Mouse (Mus musculus) adrenal gland, adult (tissue): ENCODE results near the gene Kank4.
"Not testable (repeated sequence)": the region's sequence is repeated elsewhere in the genome, so short reads cannot be mapped to it uniquely, and the experiment has no call there.

Experiments used
- DNase-seq, 2 experiments: peaks; one replicate each; pipeline ENCODE4 v3.0.0; 2022 to 2023; ENCODE audit warnings: low spot score in 1 of 2; ENCODE audit not compliant: inconsistent age in 2 of 2

Gene Kank4

DNA sequence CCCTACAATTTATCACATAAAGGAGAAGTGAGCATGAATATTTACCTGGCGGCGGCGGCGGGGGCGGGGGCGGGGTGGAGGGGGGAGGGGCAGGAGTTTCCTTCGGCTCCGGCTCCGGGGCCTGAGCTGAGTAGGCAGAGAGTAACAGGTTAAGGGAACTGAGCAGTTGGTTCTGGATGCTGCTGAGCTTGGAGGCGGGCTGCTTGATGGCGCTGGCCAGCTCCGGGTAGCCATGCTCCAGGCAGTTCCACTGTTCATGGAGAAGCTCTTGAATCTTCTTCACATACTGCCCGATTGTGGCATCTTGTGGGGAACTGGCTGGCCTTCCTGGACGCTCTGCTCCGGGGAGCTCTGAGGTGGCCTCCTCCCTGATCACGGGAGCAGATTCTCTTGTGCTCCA, 39.1 kb downstream of the Kank4 start:
- no peak for DNase-seq

DNA sequence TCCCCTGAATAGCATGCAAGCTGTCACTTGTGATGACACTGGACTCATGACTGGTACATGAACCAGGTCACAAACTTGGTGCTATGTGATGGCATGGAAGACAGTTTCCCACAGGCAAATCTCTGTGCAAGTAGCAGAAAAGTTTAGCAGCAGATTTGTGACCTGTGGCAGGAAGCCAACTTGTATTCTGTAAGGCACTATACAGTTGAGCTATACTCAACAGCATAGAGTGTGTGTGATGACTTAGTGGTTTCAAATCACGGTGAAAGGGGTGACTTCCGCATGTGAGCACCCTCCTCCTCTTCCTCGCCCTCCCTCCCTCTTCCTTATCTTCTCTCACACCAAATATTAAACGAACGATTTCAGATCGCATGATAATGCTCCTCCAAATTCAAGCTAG, 39.9 kb downstream of the Kank4 start:
- no peak for DNase-seq

DNA sequence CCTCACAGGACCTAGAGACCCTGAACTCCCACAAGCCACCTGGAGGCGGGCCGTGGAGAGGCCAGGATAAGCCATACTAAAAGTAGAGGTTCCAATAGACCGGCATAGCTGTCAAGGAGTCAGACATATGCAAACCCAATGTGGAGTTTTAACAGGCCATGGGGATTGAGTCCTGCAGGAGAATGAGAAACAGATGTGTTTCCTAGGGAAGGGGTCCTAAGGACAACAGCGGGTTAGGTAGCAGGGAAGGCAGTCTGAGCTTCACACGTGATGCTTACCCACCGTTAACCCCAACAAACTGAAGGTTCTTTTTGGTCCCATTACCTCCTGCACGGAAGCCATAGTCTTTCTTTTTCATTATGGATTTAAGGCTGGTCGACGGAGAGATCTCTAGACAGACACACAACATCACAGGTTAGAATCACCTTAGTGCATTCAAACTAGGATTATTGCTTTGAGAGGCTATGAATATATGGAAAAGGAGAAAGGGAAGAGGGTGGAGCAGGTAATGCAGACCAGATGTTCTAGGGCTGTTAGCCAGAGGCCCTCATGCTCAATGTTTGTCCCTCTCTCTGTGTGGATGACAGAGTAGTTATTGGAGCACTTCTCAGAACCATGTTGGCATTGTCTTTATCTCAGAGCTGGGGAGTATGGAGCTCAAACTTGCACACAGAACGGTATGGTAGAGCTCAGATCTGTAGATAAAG, 40.5 kb downstream of the Kank4 start:
- no peak for DNase-seq

DNA sequence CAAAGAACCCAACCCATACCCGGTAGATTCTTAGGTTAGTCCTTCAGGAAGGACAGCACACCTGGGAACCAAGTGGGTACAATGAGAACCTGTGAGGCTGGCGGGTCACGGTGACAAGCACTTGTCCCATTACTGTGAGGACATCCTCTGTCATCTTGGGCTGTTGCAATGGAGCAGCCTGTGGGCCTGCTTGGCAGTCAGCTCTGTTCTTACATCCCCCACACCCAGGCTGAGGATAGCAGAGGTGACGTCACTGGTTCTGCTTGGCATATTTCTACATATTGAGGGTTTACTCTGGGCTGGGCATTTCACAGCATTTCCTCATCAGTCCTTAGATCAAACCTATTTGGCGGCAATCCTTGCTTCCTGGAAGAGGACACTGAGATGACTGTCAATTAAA, 43.6 kb downstream of the Kank4 start:
- no peak for DNase-seq

DNA sequence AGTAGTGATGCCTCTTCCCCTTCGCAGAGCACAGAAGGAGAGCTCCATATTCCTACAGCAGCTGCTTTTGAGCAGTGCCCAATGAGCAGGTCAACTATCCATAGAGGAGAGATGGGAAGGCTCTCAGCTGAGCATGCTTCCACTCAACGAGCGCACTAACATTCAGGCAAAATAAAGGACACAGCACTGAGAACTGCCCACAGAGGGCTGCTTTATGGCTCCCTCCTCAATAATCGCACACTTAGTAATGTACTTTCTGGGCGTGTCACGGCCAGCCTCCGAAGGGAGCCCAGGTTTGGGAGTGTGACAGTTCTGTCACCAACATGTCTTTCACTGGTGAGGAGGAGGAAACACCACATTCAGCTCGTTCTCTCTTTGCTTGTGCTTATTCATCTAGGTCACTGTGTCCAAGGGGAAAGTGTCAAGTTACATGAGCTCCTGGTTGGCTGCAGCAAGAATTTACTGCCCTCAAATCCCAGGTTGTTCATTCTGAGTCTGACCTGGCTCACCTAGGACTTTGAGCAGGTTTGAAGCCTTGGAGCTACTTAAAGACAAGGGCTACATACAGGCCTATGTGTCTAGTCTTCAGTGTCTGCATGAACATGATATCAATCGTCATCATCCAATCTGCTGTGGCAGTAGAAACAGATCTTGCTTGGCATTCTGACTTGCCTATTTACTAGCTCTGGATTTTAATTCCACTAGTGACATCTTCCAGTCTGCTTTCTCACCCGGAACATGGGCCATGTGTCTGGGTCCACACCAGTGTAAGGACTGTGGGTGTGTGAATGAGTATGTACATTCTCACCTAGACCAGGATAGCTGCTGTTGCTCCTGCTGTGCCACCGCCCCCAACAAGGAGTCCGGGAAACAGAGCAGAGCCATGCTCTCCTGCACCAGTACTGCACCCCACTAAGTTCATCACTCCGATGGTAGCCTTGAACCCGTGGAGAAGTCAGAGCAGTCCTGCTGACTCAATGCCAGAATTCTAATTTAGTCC, 49.9 kb downstream of the Kank4 start:
- no peak for DNase-seq

DNA sequence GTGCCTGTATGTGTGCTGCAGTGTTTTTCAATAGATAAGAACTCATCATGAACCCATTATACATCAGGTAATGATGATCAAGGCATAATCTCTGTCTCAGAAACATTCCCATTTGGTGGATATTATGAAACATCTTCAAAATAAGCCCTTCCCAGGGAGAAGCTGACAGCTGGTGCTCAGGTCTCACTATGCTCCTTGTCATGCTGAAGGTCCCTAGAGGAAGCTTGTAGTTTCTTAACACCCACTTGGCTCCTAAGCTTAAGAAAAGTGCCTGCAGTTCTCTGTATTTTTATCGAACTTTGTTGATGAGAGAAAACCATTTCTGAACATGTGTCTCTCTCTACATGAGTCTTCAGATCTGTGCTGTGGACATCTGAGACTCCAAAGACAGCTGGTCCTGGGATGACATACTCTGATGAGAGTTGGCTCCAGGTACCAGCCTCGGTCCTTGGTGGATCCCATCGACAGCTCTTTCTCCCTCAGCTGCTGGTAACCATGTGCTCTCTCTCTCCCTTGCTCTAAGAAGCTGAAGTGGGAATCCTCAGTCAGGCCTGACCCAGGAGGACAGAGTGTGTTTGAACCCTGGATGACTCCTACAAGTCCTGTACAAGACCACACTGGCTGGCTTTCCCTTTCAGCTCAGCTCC, 58.3 kb downstream of the Kank4 start:
- no peak for DNase-seq

DNA sequence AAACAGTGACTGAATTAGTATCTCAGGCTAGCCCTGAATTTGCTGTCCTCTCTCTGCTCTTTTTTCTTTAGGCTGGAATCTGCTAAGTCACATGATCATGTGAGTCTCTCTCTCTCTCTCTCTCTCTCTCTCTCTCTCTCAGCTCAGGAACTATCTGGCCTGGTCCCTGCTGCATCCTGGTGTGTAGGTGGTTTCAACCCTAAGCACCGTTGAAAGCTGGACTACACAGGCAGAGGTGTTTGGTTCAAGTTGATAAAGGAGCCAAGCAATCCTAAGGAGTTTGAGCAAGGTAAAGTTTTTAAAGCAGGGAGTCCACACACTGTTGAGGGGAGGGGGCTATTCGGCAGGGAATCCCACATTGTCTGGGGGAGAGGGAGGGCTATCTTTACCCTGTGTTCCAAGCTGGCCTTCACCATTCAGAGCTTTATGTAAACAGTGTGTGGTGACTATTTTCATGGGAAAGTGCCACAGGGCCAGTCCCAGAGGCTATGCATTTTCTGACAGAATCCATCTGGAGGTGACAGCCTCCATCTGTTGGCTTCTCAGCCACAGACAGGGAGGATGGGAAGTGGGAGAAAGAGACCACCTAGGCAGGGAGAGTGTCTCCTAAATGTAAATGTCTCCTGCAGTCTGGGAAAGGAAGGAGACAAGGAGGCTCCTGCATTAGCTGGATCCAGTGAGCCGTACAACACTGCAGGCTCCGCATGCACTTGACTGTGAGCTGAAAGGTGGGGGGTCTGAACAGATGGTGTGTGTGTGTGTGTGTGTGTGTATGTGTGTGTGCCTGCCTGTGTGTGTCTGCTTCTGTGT, 59.1 kb downstream of the Kank4 start:
- DNase-seq, result no peak

DNA sequence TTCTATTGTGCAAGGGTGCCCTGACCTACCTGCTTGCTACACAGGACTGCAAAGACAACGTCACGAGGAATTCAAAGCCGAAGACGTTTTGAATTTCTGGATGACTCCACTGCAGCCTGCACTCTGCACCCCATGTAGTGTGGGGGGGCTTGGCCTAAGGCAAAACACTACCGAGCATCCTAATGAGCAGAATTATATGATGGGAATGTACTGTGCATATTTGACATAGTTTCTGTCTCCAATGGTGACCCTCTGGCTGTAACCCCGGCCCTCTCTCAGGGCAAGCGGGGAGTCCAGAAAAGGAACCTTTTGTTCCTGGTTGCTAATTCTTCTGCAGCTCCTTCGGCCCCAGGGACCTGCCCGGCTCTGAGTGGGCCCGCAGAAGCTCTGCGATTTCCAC, 61.2 kb downstream of the Kank4 start:
- no peak for DNase-seq

DNA sequence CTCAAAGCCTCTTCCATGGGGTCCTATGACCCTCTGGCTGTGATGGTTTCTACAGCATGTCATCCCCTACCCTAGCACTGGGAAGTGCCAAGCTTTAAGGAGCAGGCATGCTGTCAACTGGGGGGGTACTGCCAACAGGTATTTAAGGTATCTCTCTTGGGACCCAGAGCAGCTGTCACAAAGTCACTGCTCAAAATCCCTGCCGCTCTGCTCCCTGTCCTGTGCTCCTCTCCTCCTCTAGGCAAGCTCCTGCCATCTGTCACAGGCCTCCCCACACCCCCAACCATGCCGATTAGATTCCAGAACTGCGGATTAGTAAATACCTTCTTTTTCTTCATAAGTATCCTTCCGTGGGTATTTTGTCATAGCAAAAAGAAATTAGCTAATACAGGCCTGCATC, 62.9 kb downstream of the Kank4 start:
- DNase-seq, result no peak

DNA sequence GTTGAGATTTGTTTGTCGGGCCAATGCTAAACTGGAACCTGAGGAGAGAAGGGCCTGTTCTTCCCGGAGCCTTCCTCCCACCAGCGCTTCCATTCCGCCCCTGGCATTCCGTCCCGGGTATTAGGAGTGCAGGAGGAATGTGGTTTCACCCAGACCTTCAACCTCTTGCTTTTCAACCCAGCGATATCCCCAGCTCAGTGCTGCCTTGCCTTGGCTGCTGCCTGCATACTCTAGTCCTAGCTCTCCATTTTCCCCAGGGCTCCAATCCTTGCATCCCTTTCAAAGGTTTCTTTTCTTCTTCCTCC, 73.5 kb downstream of the Kank4 start:
- no peak for DNase-seq

DNA sequence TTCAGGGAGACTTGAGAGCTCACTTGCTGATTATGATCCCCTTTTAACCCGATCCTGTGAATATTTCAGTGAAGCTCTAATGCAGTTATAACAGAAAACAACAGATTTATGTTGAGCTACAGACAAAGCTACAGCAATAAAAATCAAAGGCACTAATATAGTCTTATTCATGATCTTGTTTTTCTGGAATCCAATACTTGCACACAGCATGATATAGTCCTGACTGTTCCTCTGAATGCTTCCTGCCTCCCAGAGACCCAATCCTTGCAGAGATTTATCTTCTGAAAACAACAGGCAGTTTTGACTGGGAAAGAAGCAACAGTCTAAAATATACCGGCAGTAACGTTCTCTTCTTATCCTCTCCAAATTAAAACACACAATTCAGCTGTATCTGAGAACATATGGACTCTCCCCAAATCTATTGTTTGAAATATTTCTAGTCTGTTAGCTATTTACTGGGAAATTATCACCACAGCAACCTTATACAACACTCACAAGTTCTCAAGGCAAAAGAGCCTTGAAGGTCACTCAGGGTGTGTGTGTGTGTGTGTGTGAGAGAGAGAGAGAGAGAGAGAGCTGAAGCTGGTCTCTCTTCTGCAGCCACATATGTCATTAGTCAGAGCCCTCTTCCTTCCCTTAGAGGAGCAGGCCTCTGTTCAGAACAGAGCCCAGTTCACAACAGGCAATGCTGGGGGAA, 74.0 kb downstream of the Kank4 start:
- DNase-seq, result no peak

DNA sequence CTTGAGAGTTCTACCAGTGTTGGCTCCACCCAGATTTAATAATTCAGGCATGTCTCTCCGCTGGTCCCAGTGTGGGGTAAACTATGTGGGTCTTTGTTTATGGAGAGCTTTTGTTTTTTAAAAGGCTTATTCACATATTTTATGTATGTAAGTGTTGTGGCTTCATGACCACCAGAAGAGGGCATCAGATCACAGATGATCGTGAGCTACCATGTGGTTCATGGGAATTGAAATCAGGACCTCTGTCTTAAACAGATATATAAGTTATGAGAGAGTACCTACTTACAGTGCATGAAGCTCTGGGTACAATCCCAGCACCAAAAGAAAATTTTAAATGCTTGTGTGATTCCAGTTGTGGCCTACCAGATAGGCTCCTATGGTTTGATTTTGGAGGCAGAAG, 77.6 kb downstream of the Kank4 start:
- DNase-seq, result peak in 1 of 2 experiments; percentile 52

DNA sequence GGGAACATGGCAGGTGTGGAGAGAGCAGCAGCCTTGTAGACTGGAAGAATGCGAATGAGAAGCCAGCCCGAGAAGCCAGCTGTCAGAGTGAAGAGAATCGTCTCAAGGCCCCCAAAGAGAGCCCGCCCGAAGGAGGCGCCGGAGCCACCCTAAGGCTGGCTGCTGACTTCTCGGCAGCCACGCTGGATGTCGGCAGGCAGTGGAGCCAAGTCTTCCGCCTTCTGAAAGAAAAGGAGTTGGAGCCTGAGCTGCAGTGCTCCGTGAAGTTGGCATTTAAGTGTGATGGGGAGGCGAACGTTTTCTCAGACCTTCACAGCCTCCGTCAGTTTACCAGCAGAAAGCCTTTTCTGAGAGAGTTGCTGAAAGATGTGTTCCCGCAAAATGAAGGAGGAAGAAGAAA, 83.7 kb downstream of the Kank4 start:
- DNase-seq, result no peak

DNA sequence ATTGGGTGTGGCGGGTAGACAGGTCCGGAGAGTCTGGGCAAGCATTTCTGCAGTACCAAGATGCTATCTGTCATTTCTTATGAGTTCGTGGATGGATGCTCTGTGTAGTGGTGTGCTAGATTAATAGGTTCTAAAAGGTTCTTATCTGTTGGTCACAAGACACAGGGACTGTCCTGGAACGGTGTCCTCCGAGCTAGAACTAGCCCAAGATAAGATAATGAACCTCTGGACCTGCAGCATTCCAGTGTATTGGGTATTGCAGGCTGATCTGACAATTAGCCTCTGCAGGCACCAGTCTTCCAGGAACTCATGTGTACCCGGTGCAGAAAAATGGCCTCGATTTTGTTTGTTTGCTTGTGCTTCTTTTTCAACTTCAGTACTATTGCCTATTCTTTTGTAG, 88.6 kb downstream of the Kank4 start:
- no peak for DNase-seq

DNA sequence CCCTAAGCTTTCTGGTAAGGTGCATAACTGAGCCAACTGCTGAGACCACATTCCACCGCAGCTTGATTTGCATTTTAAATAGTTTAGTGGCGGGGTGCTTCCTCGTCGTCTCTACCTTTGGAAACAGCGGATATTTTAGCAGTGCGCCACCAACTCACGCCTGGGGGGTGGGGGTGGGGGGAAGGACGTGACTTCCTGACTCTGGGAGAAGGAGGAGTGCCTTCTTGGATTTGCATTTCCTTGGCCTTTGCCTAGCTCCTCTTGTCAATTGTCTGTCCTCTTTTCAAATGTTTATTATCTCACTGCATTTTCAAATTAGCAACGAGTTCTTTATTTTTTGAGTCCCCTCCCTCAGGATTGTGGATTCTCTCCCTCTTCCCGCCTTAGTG, 89.4 kb downstream of the Kank4 start:
- no peak for DNase-seq

DNA sequence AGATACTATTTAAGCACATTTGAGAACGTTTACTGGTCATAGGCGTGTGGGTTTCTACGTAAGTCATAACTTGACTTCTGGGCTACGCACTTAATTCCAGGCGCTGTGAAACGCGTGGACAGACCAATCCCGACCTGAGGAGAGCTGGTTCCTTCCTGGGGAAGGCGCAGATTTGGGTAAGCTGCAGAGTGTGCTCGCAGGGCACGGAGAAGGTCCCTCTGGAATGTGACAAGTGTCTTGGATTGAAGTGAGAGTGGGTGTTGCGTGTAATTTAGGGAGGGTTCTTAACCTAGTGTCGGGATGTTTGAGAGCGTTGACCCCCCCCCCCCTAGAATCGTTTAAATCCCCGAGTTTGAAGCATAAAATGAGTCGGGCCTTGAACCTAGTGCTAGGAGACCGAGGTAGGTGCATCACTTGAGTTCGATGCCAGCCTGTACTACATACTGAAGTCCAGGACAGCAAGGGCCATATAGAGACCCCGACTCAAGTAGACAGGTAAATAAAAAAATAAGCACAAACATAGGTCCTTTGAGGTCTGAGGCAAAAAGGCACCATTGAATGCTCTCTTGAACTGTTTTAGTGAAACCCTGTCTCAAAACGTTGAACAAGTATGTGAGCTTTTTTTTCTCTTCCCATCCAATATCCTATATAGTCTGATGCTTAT, 89.9 kb downstream of the Kank4 start:
- no peak for DNase-seq

DNA sequence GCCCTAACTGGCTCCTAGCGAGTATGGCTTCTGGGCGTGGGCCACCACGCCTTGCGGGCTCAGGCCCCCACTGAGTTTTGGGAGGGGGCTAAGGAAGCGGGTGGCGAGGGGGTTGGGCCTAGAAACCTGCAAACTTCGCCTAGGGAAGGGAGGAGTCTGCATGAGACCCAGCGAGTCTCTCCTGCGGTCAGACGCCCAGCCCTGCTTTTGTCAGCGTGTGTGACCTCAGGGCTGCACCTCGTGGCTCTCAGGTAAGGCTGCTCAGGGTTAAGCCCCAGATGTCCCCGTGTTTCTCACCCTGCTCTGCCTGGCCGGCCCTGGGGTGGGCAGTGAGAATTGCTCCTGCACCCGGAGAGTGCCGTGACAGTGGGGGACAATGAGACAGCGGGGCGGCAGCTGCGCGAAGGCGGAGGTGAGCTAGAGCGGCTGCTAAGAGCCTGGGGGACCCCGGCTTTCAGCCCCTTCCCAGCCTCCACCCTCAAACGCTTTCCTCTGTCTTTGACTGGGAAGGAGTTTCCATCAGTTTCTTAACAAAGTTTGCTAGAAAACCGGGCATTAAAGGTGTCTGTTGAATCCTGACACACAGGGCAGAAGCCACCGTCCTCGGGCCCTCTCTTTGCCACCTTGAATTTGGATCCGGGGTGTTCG, 90.6 kb downstream of the Kank4 start, which contains the start of gene L1td1:
L1td1 (plus strand) TSS at position 145 of the 648 bp plus-strand sequence.
- no peak for DNase-seq

DNA sequence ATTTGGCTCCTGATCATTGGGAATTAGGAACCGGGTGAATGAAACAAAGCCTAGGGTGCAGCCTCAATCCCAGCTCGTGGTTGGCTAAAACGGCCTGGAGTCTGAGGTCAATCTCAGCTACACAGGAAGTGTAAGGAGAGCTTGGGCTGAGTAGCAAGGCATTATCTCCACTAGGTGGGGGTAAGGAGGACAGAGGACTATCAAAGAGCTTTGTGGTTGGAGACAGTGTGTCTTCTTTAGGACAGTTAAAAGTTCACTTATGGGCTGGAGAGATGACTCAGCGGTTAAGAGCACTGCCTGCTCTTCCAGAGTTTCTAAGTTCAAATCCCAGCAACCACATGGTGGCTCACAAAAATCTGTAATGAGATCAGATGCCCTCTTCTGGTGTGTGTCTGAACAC, 91.9 kb downstream of the Kank4 start:
- no peak for DNase-seq

DNA sequence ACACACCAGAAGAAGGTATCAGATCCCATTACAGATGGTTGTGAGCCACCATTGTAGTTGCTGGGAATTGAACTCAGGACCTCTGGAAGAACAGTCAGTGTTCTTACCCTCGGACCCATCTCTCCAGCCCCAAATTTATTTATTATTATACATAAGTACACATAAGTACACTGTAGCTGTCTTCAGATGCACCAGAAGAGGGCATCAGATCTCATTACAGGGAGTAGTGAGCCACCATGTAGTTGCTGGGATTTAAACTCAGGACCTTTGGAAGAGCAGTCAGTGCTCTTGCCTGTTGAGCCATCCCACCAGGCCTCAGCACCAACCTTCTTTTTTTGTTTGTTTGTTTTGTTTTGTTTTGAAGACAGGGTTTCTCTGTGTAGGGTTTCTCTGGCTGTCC, 92.7 kb downstream of the Kank4 start:
- not testable (repeated sequence) for DNase-seq
